Comparison of ENCODE assay signal across 20 mouse cellular contexts in genomic region chr6:46346946-46347345, GRCm38 (mm10).
DNase-seq lines count a peak whose midpoint lies in the region; ATAC-seq lines count a peak whose summit lies in the region.
"Had no signal": no experiment of that assay in that cellular context is flagged by ENCODE, and none has a peak within 500 bp of the region (broad histone marks: within the 10 kb centered on the region; RNA-seq: fewer than 3 reads in every experiment).

No protein-coding gene starts in this region.

- H3K36me3 ChIP-seq in forebrain, embryonic 15.5 days: no peaks in the 10 kb centered on the region
- no peaks in the 10 kb centered on the region for H3K36me3 ChIP-seq in forebrain, embryonic 11.5 days (ENCODE audit: control insufficient read depth, insufficient read depth, low read length)
- H3K36me3 ChIP-seq in hindbrain, embryonic 15.5 days: no peaks in the 10 kb centered on the region
- H3K36me3 ChIP-seq: embryonic facial prominence, embryonic 13.5 days; heart, embryonic 13.5 days; liver, embryonic 15.5 days; stomach, embryonic 15.5 days had no signal

- H3K4me3 ChIP-seq in forebrain, embryonic 15.5 days: no peak overlapping the region
- H3K4me3 ChIP-seq in forebrain, embryonic 11.5 days (ENCODE audit: low read depth, low read length): no peak overlapping the region
- no peak overlapping the region for H3K4me3 ChIP-seq in hindbrain, embryonic 15.5 days
- H3K4me3 ChIP-seq: embryonic facial prominence, embryonic 13.5 days; heart, embryonic 13.5 days; liver, embryonic 15.5 days; myocyte; stomach, embryonic 15.5 days had no signal

- WGBS in forebrain, embryonic 15.5 days: 49% methylated on average over 5 of the region's 5 CpGs
- 86% methylated on average over 5 of the region's 5 CpGs for WGBS in forebrain, embryonic 11.5 days
- WGBS in hindbrain, embryonic 15.5 days: 38% methylated on average over 5 of the region's 5 CpGs

- no peak overlapping the region for H3K4me2 ChIP-seq in forebrain, embryonic 15.5 days (replicated peaks)
- no peak overlapping the region for H3K4me2 ChIP-seq in forebrain, embryonic 11.5 days (ENCODE audit: low read depth, low read length, severe bottlenecking)
- no peak overlapping the region for H3K4me2 ChIP-seq in hindbrain, embryonic 15.5 days
- H3K4me2 ChIP-seq: embryonic facial prominence, embryonic 13.5 days; heart, embryonic 13.5 days; liver, embryonic 15.5 days; stomach, embryonic 15.5 days had no signal

- H3K4me1 ChIP-seq in forebrain, embryonic 15.5 days: 0 out of 2 replicates have a peak, but pooled peaks cover 5% of the 10 kb centered on the region
- H3K4me1 ChIP-seq in forebrain, embryonic 11.5 days (replicated peaks; ENCODE audit: control insufficient read depth, insufficient read depth, low read length): no peaks in the 10 kb centered on the region
- H3K4me1 ChIP-seq in hindbrain, embryonic 15.5 days (replicated peaks): no peaks in the 10 kb centered on the region
- H3K4me1 ChIP-seq: embryonic facial prominence, embryonic 13.5 days; heart, embryonic 13.5 days; liver, embryonic 15.5 days; stomach, embryonic 15.5 days had no signal

- H3K9me3 ChIP-seq in forebrain, embryonic 15.5 days: no peaks in the 10 kb centered on the region
- no peaks in the 10 kb centered on the region for H3K9me3 ChIP-seq in forebrain, embryonic 11.5 days (ENCODE audit: control insufficient read depth, low read length)
- H3K9me3 ChIP-seq in hindbrain, embryonic 15.5 days: no peaks in the 10 kb centered on the region
- H3K9me3 ChIP-seq: embryonic facial prominence, embryonic 13.5 days; heart, embryonic 13.5 days; liver, embryonic 15.5 days; stomach, embryonic 15.5 days had no signal

- H3K9ac ChIP-seq in forebrain, embryonic 15.5 days (replicated peaks): no peak overlapping the region
- H3K9ac ChIP-seq in forebrain, embryonic 11.5 days (ENCODE audit: low read length): no peak overlapping the region
- no peak overlapping the region for H3K9ac ChIP-seq in hindbrain, embryonic 15.5 days
- H3K9ac ChIP-seq: embryonic facial prominence, embryonic 13.5 days; heart, embryonic 13.5 days; liver, embryonic 15.5 days; stomach, embryonic 15.5 days had no signal

- ATAC-seq in forebrain, embryonic 15.5 days (replicated peaks): peak; percentile 73; the same call in 1 of the 2 replicates
- ATAC-seq in forebrain, embryonic 11.5 days (replicated peaks; ENCODE audit: low FRiP score): no peak
- ATAC-seq in hindbrain, embryonic 15.5 days (ENCODE audit: low FRiP score, low read depth): peak; percentile 79; the same call in 1 of the 2 replicates
- ATAC-seq: intestine, postnatal 0 days; lung, postnatal 0 days; Patski had no signal

- no peaks in the 10 kb centered on the region for H3K27me3 ChIP-seq in forebrain, embryonic 15.5 days
- H3K27me3 ChIP-seq in forebrain, embryonic 11.5 days (ENCODE audit: control insufficient read depth, insufficient read depth, low read length): no peaks in the 10 kb centered on the region
- no peaks in the 10 kb centered on the region for H3K27me3 ChIP-seq in hindbrain, embryonic 15.5 days
- H3K27me3 ChIP-seq: embryonic facial prominence, embryonic 13.5 days; heart, embryonic 13.5 days; liver, embryonic 15.5 days; Patski; stomach, embryonic 15.5 days had no signal

- DNase-seq in forebrain, embryonic 11.5 days (ENCODE audit: low spot score): no peak
- DNase-seq in Muller cell, postnatal 12 days (ENCODE audit: inconsistent ontology term): peak; percentile 17
- DNase-seq in embryo, embryonic 11 days: peak; percentile 2
- no peak for DNase-seq in testis, postnatal 10 days (ENCODE audit: low spot score)
- no peak for DNase-seq in adrenal gland, postnatal 14 days
- DNase-seq in frontal cortex, postnatal 36 days (ENCODE audit: low spot score in 2 of 2): no peak
- DNase-seq: cerebellum, postnatal 36 days; heart, postnatal 36 days; spleen, adult 18-20 months had no signal

- H3K27ac ChIP-seq in forebrain, embryonic 15.5 days (replicated peaks): no peak overlapping the region
- H3K27ac ChIP-seq in forebrain, embryonic 11.5 days (ENCODE audit: low read depth, low read length): no peak overlapping the region
- H3K27ac ChIP-seq in hindbrain, embryonic 15.5 days (replicated peaks): no peak overlapping the region
- H3K27ac ChIP-seq: embryonic facial prominence, embryonic 13.5 days; heart, embryonic 13.5 days; kidney, postnatal 0 days; liver, embryonic 15.5 days; stomach, embryonic 15.5 days had no signal

Comparison
In these comparisons a context has a peak if more than half of its experiments do, and no peak if none do; other contexts are left out.
1. DNase-seq: peak in Muller cell, postnatal 12 days (single experiment) and embryo, embryonic 11 days (single experiment); none in forebrain, embryonic 11.5 days (single experiment), testis, postnatal 10 days (single experiment), adrenal gland, postnatal 14 days (single experiment) and frontal cortex, postnatal 36 days (0 of 2).